8 mouse cellular contexts compared by ENCODE assay signal in the genomic region with DNA sequence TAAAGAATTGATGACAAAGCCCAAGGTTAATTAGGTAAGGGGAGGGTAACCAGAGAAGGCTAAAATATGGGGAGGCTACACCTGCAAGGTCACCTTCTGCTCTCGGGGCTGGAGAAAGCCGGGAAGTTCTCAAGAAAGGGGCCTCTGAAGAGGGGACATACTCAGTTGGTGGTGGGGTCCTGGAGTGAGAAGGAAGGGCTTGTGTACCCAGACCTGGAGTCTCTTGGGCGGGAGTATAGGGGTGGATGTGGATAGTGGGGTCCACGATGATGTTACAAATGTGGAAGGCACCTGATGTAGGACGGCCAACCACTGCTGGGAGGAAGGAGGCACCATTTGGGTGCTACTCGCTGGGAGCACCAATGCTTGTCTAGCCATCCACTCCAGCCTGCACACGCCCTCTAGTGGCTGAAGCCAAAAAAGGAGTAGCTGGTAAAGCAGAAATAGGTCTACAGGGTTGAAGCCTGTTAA. TPM values are rescaled to one million over a fixed set of nuclear protein-coding genes. Genes with fewer than 3 reads are reported as not detected.
DNase-seq lines count a peak whose midpoint lies in the region; ATAC-seq and TF ChIP-seq lines count a peak whose summit lies in the region.

No protein-coding gene starts in this region.

- H3K9ac ChIP-seq in embryonic facial prominence, embryonic 13.5 days, result no peak overlapping the region
- no peak overlapping the region for H3K9ac ChIP-seq in heart, adult 2 months (ENCODE audit: low read depth, low read length)
- H3K9ac ChIP-seq in midbrain, embryonic 15.5 days, result no peak overlapping the region

- H3K36me3 ChIP-seq in C2C12 (ENCODE audit: control insufficient read depth, insufficient read depth), result no peaks in the 10 kb centered on the region
- no peaks in the 10 kb centered on the region for H3K36me3 ChIP-seq in embryonic facial prominence, embryonic 13.5 days
- no peaks in the 10 kb centered on the region for H3K36me3 ChIP-seq in heart, adult 2 months (ENCODE audit: control insufficient read depth, insufficient read depth, low read length)
- no peaks in the 10 kb centered on the region for H3K36me3 ChIP-seq in midbrain, embryonic 15.5 days (replicated peaks)

- ATAC-seq in embryonic facial prominence, embryonic 13.5 days (ENCODE audit: insufficient number of reproducible peaks, insufficient read depth, low FRiP score, low TSS enrichment, low read depth), result peak; percentile 79
- peak; percentile 81 for ATAC-seq in midbrain, embryonic 15.5 days (replicated peaks)

- WGBS in embryonic facial prominence, embryonic 13.5 days, result 27% methylated on average over 7 of the region's 7 CpGs
- WGBS in heart, adult 2 months, result 18% methylated on average over 7 of the region's 7 CpGs
- WGBS in midbrain, embryonic 15.5 days, result 17% methylated on average over 7 of the region's 7 CpGs

- H3K79me2 ChIP-seq in C2C12 (ENCODE audit: control insufficient read depth, insufficient read depth), result no peaks in the 10 kb centered on the region
- H3K79me2 ChIP-seq in heart, adult 2 months (replicated peaks; ENCODE audit: control insufficient read depth, insufficient read depth, low read length), result no peaks in the 10 kb centered on the region

- H3K4me1 ChIP-seq in embryonic facial prominence, embryonic 13.5 days, result peaks cover 35% of the 10 kb centered on the region
- no peaks in the 10 kb centered on the region; the same call in 1 of the 2 replicates for H3K4me1 ChIP-seq in heart, adult 2 months (ENCODE audit: control insufficient read depth, insufficient read depth, low read length)
- H3K4me1 ChIP-seq in midbrain, embryonic 15.5 days, result peaks cover 12% of the 10 kb centered on the region

- H3K27me3 ChIP-seq in C2C12 (ENCODE audit: control insufficient read depth, insufficient read depth, insufficient read length), result no peaks in the 10 kb centered on the region
- no peaks in the 10 kb centered on the region for H3K27me3 ChIP-seq in embryonic facial prominence, embryonic 13.5 days
- no peaks in the 10 kb centered on the region for H3K27me3 ChIP-seq in heart, adult 2 months (ENCODE audit: control insufficient read depth, insufficient read depth, low read length)
- no peaks in the 10 kb centered on the region for H3K27me3 ChIP-seq in midbrain, embryonic 15.5 days (replicated peaks)

- no peaks in the 10 kb centered on the region for H3K79me3 ChIP-seq in C2C12 (ENCODE audit: low read depth)

- peak overlapping the region; percentile 36; the same call in 1 of the 2 replicates for H3K4me2 ChIP-seq in embryonic facial prominence, embryonic 13.5 days
- peak overlapping the region; percentile 0; the same call in 1 of the 2 replicates for H3K4me2 ChIP-seq in midbrain, embryonic 15.5 days

- intact Hi-C loops in heart, adult 2 months (cut with DNase I), result loop anchor here (1.0 to 5.0 kb wide), 2 partner anchors 102 to 242 kb away; partner anchors contain the start of gene Cdon
- intact Hi-C loops in left cerebral cortex, postnatal 36 days (cut with DNase I), result loop anchor here (2.0 to 5.0 kb wide), 2 partner anchors 102 to 241 kb away; partner anchors contain the start of gene Cdon

- no peaks in the 10 kb centered on the region for H3K9me3 ChIP-seq in embryonic facial prominence, embryonic 13.5 days
- H3K9me3 ChIP-seq in midbrain, embryonic 15.5 days, result no peaks in the 10 kb centered on the region

- H3ac ChIP-seq in C2C12 (ENCODE audit: control insufficient read depth, insufficient read length, low read depth), result no peak overlapping the region

- TF ChIP-seq EP300 in heart, adult 2 months (IDR thresholded peaks at IDR 0.05; ENCODE audit: insufficient read depth, low read depth, low read length), result peak; percentile 57; the same call in 1 of the 2 replicates

- H3K4me3 ChIP-seq in C2C12 (ENCODE audit: insufficient read depth, poor library complexity, severe bottlenecking), result no peak overlapping the region
- H3K4me3 ChIP-seq in embryonic facial prominence, embryonic 13.5 days, result no peak overlapping the region
- H3K4me3 ChIP-seq in heart, adult 2 months, result no peak overlapping the region
- no peak overlapping the region for H3K4me3 ChIP-seq in midbrain, embryonic 15.5 days

- peak overlapping the region; percentile 88 for H3K27ac ChIP-seq in embryonic facial prominence, embryonic 13.5 days
- H3K27ac ChIP-seq in heart, adult 2 months, result no peak overlapping the region; the same call in 1 of the 2 replicates
- H3K27ac ChIP-seq in midbrain, embryonic 15.5 days, result peak overlapping the region; percentile 51

- peak; percentile 52 for DNase-seq in adrenal gland, postnatal 25 days
- DNase-seq in heart, adult 2 months, result peak; percentile 62 to 73
- DNase-seq in kidney, adult 18-20 months, result peak; percentile 65
- DNase-seq in left cerebral cortex, postnatal 36 days (ENCODE audit: low spot score in 2 of 2), result peak; percentile 71 to 72
- DNase-seq in spleen, postnatal 36 days (ENCODE audit: low spot score in 2 of 2), result peak; percentile 42 to 57

- peak; percentile 37 for TF ChIP-seq CTCF in C2C12 (IDR thresholded peaks at IDR 0.05; ENCODE audit: control insufficient read depth, insufficient read depth, insufficient read length)
- peak; percentile 88 for TF ChIP-seq CTCF in heart, adult 2 months (IDR thresholded peaks at IDR 0.05)

- TF ChIP-seq POLR2A in heart, adult 2 months (IDR thresholded peaks at IDR 0.05; ENCODE audit: insufficient read depth, low read depth, low read length), result no peak

TF ChIP-seq in C2C12, 6 proteins besides CTCF, POLR2A, EP300 and RAD21:
- TF ChIP-seq CEBPB (IDR thresholded peaks at IDR 0.05; ENCODE audit: low read depth) (no peak), MAX (IDR thresholded peaks at IDR 0.05) (no peak), MYOD1 (IDR thresholded peaks at IDR 0.05; ENCODE audit: control insufficient read depth, insufficient read length, low read depth) (no peak), MYOG (IDR thresholded peaks at IDR 0.05; ENCODE audit: control insufficient read depth, extremely low read depth, insufficient read length) (no peak), USF1 (IDR thresholded peaks at IDR 0.05; ENCODE audit: low read depth) (no peak), FOSL1 (IDR thresholded peaks at IDR 0.05; ENCODE audit: insufficient read depth, low read length, poor library complexity, severe bottlenecking) (no peak)

RNA-seq across cellular contexts. Expression of gene Gm1113, which starts 5.9 kb away (rescaled TPM):
- 0.02 TPM for polyA plus RNA-seq in C2C12 (2012; fragmentation: generic; extraction: Trizol)
- total RNA-seq in adrenal gland, postnatal 25 days (2021), result not detected in 2 replicates
- not detected in 2 replicates for polyA plus RNA-seq in embryonic facial prominence, embryonic 13.5 days (2015; fragmentation: Nextera tagmentation; extraction: Ambion mirVana)
- total RNA-seq in heart, adult 2 months (2021), result not detected
- polyA plus RNA-seq in heart, adult 2 months (2012; rRNA removed), result not detected in 2 replicates
- total RNA-seq in left cerebral cortex, postnatal 36 days (2021), result not detected
- not detected in 2 replicates for polyA plus RNA-seq in midbrain, embryonic 15.5 days (2015; fragmentation: Nextera tagmentation; extraction: Ambion mirVana)

RNA-seq across cellular contexts. Expression of gene Ddx25, which starts 34.4 kb away (rescaled TPM):
- polyA plus RNA-seq in C2C12 (2012; fragmentation: generic; extraction: Trizol), result under 0.01 TPM
- total RNA-seq in adrenal gland, postnatal 25 days (2021), result 0.52 and 0.73 TPM in 2 replicates
- polyA plus RNA-seq in embryonic facial prominence, embryonic 13.5 days (2015; fragmentation: Nextera tagmentation; extraction: Ambion mirVana), result 4.3 and 4.6 TPM in 2 replicates
- total RNA-seq in heart, adult 2 months (2021), result not detected
- polyA plus RNA-seq in heart, adult 2 months (2012; rRNA removed), result 0.04 and 0.06 TPM in 2 replicates
- total RNA-seq in left cerebral cortex, postnatal 36 days (2021), result 10 to 100 TPM; 14.2 to 16.4 TPM
- polyA plus RNA-seq in midbrain, embryonic 15.5 days (2015; fragmentation: Nextera tagmentation; extraction: Ambion mirVana), result 27.9 and 30.0 TPM in 2 replicates

RNA-seq across cellular contexts. Expression of gene Pus3, which starts 34.4 kb away (rescaled TPM):
- polyA plus RNA-seq in C2C12 (2012; fragmentation: generic; extraction: Trizol), result 3.1 TPM
- 12.8 and 13.5 TPM in 2 replicates for total RNA-seq in adrenal gland, postnatal 25 days (2021)
- polyA plus RNA-seq in embryonic facial prominence, embryonic 13.5 days (2015; fragmentation: Nextera tagmentation; extraction: Ambion mirVana), result 23.3 and 24.0 TPM in 2 replicates
- total RNA-seq in heart, adult 2 months (2021), result 1 to 10 TPM; 6.0 to 6.3 TPM
- polyA plus RNA-seq in heart, adult 2 months (2012; rRNA removed), result 1.8 and 4.1 TPM in 2 replicates
- 10 to 100 TPM in 1 of 2 experiments, 1 to 10 TPM in 1; 10.0 to 12.7 TPM for total RNA-seq in left cerebral cortex, postnatal 36 days (2021)
- polyA plus RNA-seq in midbrain, embryonic 15.5 days (2015; fragmentation: Nextera tagmentation; extraction: Ambion mirVana), result 14.8 and 16.0 TPM in 2 replicates

RNA-seq across cellular contexts. Expression of gene Pate2, which starts 46.1 kb away (rescaled TPM):
- polyA plus RNA-seq in C2C12 (2012; fragmentation: generic; extraction: Trizol), result 0.34 TPM
- total RNA-seq in adrenal gland, postnatal 25 days (2021), result 0.52 TPM in 1 of 2 replicates, not detected in the other
- polyA plus RNA-seq in embryonic facial prominence, embryonic 13.5 days (2015; fragmentation: Nextera tagmentation; extraction: Ambion mirVana), result 0.72 and 1.1 TPM in 2 replicates
- total RNA-seq in heart, adult 2 months (2021), result not detected
- 0.06 TPM in 1 of 2 replicates, not detected in the other for polyA plus RNA-seq in heart, adult 2 months (2012; rRNA removed)
- total RNA-seq in left cerebral cortex, postnatal 36 days (2021), result 1 to 10 TPM in 1 of 2 experiments, under 1 TPM in 1; 0.95 to 1.1 TPM
- 1.2 TPM in 2 replicates for polyA plus RNA-seq in midbrain, embryonic 15.5 days (2015; fragmentation: Nextera tagmentation; extraction: Ambion mirVana)

RNA-seq across cellular contexts. Expression of gene Hyls1, which starts 46.2 kb away (rescaled TPM):
- 5.8 TPM for polyA plus RNA-seq in C2C12 (2012; fragmentation: generic; extraction: Trizol)
- total RNA-seq in adrenal gland, postnatal 25 days (2021), result 4.5 and 5.4 TPM in 2 replicates
- 17.7 and 20.8 TPM in 2 replicates for polyA plus RNA-seq in embryonic facial prominence, embryonic 13.5 days (2015; fragmentation: Nextera tagmentation; extraction: Ambion mirVana)
- total RNA-seq in heart, adult 2 months (2021), result 1 to 10 TPM; 1.5 to 2.0 TPM
- polyA plus RNA-seq in heart, adult 2 months (2012; rRNA removed), result 0.68 and 1.3 TPM in 2 replicates
- total RNA-seq in left cerebral cortex, postnatal 36 days (2021), result 1 to 10 TPM; 7.3 to 8.0 TPM
- 14.5 and 16.3 TPM in 2 replicates for polyA plus RNA-seq in midbrain, embryonic 15.5 days (2015; fragmentation: Nextera tagmentation; extraction: Ambion mirVana)
